Mouse (Mus musculus) neural tube, embryonic 11.5 days (tissue): ENCODE data around the gene Ywhae. TPM values are rescaled to one million over a fixed set of nuclear protein-coding genes. Genes with fewer than 3 reads are reported as not detected.
"Not testable (repeated sequence)": the region's sequence is repeated elsewhere in the genome, so short reads cannot be mapped to it uniquely, and the experiment has no call there.

Experiments
- ATAC-seq: fragments of 200-750 bp; cut with Nextera tagmentation; 2 replicates; pipeline ENCODE4 v1.8.0; 2017; ENCODE audit warnings: moderate number of reproducible peaks, mild to moderate bottlenecking, moderate TSS enrichment, moderate library complexity; ENCODE audit not compliant: insufficient read depth, low FRiP score, low TSS enrichment
- DNase-seq: peaks from one replicate; pipeline ENCODE4 v3.0.0-alpha.2; 2015; ENCODE audit warnings: low spot score
- H3K27ac ChIP-seq: fragments of 300-500 bp; sonication (generic); 2 replicates; pipeline ENCODE4 v1.5.1; 2014; ENCODE audit warnings: low read depth, mild to moderate bottlenecking, low read length
- H3K27me3 ChIP-seq: fragments of 300-500 bp; sonication (generic); 2 replicates; pipeline ENCODE4 v1.6.1; 2014; ENCODE audit warnings: mild to moderate bottlenecking, low read length, mixed read lengths; ENCODE audit not compliant: control insufficient read depth, insufficient read depth
- H3K36me3 ChIP-seq: fragments of 300-500 bp; sonication (generic); 2 replicates; pipeline ENCODE4 v1.6.1; 2014; ENCODE audit warnings: mild to moderate bottlenecking, low read length, moderate library complexity, mixed read lengths; ENCODE audit not compliant: control insufficient read depth, insufficient read depth
- H3K4me1 ChIP-seq: fragments of 300-500 bp; sonication (generic); 2 replicates; pipeline ENCODE4 v1.6.1; 2014; ENCODE audit warnings: low read length, mixed read lengths; ENCODE audit not compliant: control insufficient read depth, insufficient read depth
- H3K4me2 ChIP-seq: fragments of 300-500 bp; sonication (generic); 2 replicates; pipeline ENCODE4 v1.6.1; 2014; ENCODE audit warnings: low read depth, mild to moderate bottlenecking, moderate library complexity
- H3K4me3 ChIP-seq: fragments of 300-500 bp; sonication (generic); 2 replicates; pipeline ENCODE4 v1.5.1; 2014; ENCODE audit warnings: low read depth, low read length
- H3K9ac ChIP-seq: fragments of 300-500 bp; sonication (generic); 2 replicates; pipeline ENCODE4 v1.6.1; 2014; ENCODE audit warnings: mild to moderate bottlenecking, low read length
- H3K9me3 ChIP-seq: fragments of 300-500 bp; sonication (generic); 2 replicates; pipeline ENCODE4 v1.6.1; 2016; ENCODE audit warnings: low read length; ENCODE audit not compliant: control insufficient read depth
- WGBS: fragments of 180-500 bp; shearing (Covaris S2); extraction: QIAGEN DNeasy Blood & Tissue Kit; methylation state at CpG from one replicate; pipeline ENCODE4 v1.1.7; 2014; 5-methylcytosine and 5-hydroxymethylcytosine counted together
- polyA plus RNA-seq: library from polyadenylated mRNA; unstranded; fragments of >200 nt; fragmentation: Nextera tagmentation; extraction: Ambion mirVana; gene quantifications from 2 replicates; pipeline ENCODE4 v1.2.1, GENCODE M21; 2014

Ywhae gene
- polyA plus RNA-seq, result 1,480 and 1,520 TPM in 2 replicates

DNA sequence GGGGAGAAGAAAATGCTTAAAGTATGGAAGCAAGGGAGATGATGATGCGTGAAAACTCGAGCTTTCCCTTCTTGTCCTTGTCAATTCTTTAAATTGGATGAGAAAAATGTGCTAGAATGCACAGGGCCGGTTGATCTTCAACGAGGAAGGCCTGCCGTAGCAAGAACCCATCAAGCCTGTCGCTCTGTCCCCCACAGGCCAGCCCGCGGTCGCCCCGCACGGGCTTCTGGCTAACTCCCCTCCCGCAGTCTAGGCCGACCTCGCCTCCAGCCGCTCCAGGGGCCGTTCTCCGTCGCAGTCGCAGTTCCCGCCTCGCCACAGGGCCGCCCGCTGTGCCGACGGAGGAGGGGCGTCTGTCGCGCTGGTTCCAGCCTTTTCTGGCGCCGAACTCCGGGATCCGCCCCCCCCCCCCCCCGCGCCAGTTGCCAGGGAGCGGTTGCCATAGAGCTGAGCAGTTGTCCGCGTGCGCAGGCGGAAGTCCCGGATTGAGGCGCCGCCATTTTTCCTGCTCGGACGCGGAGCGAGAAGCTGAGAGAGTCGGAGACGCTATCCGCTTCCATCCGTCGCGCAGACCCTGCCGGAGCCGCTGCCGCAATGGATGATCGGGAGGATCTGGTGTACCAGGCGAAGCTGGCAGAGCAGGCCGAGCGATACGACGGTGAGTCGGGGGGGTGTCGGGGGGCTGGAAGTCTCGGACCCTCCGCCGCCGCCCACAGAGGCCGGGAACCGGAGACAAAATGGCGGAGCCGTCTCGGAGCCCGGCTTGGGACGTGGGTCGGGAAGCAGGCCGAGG lies at the start of gene Ywhae:
Ywhae (plus strand) TSS at position 436 of the 793 bp plus-strand sequence.
- Histone ChIP-seq H3K4me1 (peaks cover 23% of the 10 kb centered on the region), H3K9me3 (no peaks in the 10 kb centered on the region), H3K27me3 (no peaks in the 10 kb centered on the region), H3K4me2 (peak within 1 kb of the TSS; percentile 92), H3K4me3 (peak within 1 kb of the TSS; percentile 77), H3K27ac (peak within 1 kb of the TSS; percentile 96), H3K9ac (peak within 1 kb of the TSS; percentile 98), H3K36me3 (no peaks in the 10 kb centered on the region)
- ATAC-seq (peak; percentile 90), DNase-seq (peak; percentile 96)
- 0% methylated on average over 74 of the region's 76 CpGs for WGBS

GRCm38 (mm10) chr11:75684462-75684861 lies 48.2 kb upstream of the Ywhae start:
- Histone ChIP-seq H3K4me3 (no peak overlapping the region), H3K36me3 (peaks cover 2% of the 10 kb centered on the region), H3K9ac (no peak overlapping the region), H3K9me3 (no peaks in the 10 kb centered on the region), H3K27me3 (no peaks in the 10 kb centered on the region), H3K4me2 (no peak overlapping the region), H3K27ac (no peak overlapping the region), H3K4me1 (peaks cover 6% of the 10 kb centered on the region; the same call in 1 of the 2 replicates)
- 93% methylated on average over 5 of the region's 5 CpGs for WGBS
- DNase-seq, result no peak
- no peak for ATAC-seq

GRCm38 (mm10) chr11:75684956-75685355 lies 47.7 kb upstream of the Ywhae start:
- no peak overlapping the region for H3K27ac ChIP-seq
- DNase-seq (no peak), ATAC-seq (no peak)
- H3K9ac ChIP-seq, result no peak overlapping the region
- H3K36me3 ChIP-seq, result peaks cover 2% of the 10 kb centered on the region
- H3K27me3 ChIP-seq, result no peaks in the 10 kb centered on the region
- peaks cover 6% of the 10 kb centered on the region; the same call in 1 of the 2 replicates for H3K4me1 ChIP-seq
- H3K4me2 ChIP-seq, result no peak overlapping the region
- WGBS, result 92% methylated on average over 2 of the region's 2 CpGs
- no peak overlapping the region for H3K4me3 ChIP-seq
- H3K9me3 ChIP-seq, result no peaks in the 10 kb centered on the region

- no peak overlapping the region for H3K4me3 ChIP-seq
- H3K27me3 ChIP-seq, result no peaks in the 10 kb centered on the region
- H3K9me3 ChIP-seq, result no peaks in the 10 kb centered on the region
- no peak overlapping the region for H3K9ac ChIP-seq
- no peak overlapping the region for H3K4me2 ChIP-seq
- no peaks in the 10 kb centered on the region for H3K4me1 ChIP-seq
- H3K27ac ChIP-seq, result no peak overlapping the region
- ATAC-seq (no peak), DNase-seq (no peak)
- H3K36me3 ChIP-seq, result peaks cover 4% of the 10 kb centered on the region
- 90% methylated on average over 2 of the region's 2 CpGs for WGBS
These were observed 45.2 kb upstream of the Ywhae start for GRCm38 (mm10) chr11:75687343-75687993.

- DNase-seq, result no peak
- H3K4me3 ChIP-seq, result no peak overlapping the region
- H3K9ac ChIP-seq, result no peak overlapping the region
- no peaks in the 10 kb centered on the region for H3K27me3 ChIP-seq
- no peaks in the 10 kb centered on the region for H3K9me3 ChIP-seq
- no peaks in the 10 kb centered on the region for H3K4me1 ChIP-seq
- H3K36me3 ChIP-seq, result peaks cover 5% of the 10 kb centered on the region
- H3K4me2 ChIP-seq, result no peak overlapping the region
- ATAC-seq, result no peak
- no peak overlapping the region for H3K27ac ChIP-seq
- WGBS, result 96% methylated on average over 2 of the region's 2 CpGs
These were observed 44.5 kb upstream of the Ywhae start for GRCm38 (mm10) chr11:75688132-75688531.

DNA sequence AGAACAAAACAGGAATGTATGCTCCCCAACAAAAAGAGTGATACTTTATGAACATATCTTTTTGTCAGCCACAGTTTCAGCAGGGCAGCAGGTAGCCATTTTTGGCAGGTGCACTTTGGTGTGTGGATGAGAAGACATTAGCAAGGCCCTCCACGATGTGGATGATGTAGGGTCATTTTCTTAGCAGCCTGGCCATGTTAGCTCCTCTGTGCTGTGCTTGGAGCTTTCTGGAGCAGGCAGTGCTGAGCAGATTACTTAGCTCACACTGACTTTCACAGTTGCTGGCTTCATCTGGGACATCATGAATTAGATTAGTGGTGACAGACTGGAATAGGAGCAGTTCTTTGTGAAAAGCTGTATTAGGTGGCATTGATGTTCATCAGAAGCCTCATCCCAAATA lies 42.7 kb upstream of the Ywhae start:
- Histone ChIP-seq H3K4me3 (no peak overlapping the region), H3K9me3 (no peaks in the 10 kb centered on the region), H3K27me3 (no peaks in the 10 kb centered on the region), H3K27ac (no peak overlapping the region), H3K36me3 (peaks cover 3% of the 10 kb centered on the region; the same call in 1 of the 2 replicates), H3K4me2 (no peak overlapping the region), H3K9ac (no peak overlapping the region), H3K4me1 (no peaks in the 10 kb centered on the region)
- DNase-seq (no peak), ATAC-seq (no peak)
- 88% methylated on average over 1 of the region's 1 CpGs for WGBS

DNA sequence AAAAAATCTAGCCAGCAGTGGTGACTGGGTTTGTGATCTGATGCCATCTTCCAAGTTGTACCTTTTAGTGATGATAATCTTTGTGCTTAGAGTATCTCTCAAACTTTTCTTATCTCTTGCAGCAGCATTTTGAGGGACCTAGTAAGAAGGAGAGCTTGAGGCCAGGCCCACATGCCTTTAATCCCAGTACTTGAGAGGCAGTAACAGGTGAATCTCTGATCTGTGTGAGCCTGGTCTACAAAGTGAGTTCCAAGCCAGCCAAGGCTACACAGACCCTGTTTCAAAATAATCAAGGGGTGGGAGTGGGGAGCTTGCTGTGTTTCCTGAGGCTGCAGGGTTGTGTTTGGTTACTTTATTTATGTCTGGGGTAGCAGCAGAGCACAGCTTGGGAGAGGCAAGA lies 41.6 kb upstream of the Ywhae start:
- ATAC-seq (no peak), DNase-seq (no peak)
- H3K27me3 ChIP-seq, result no peaks in the 10 kb centered on the region
- H3K9ac ChIP-seq, result no peak overlapping the region
- no peaks in the 10 kb centered on the region for H3K4me1 ChIP-seq
- H3K4me3 ChIP-seq, result no peak overlapping the region
- H3K9me3 ChIP-seq, result no peaks in the 10 kb centered on the region
- H3K4me2 ChIP-seq, result no peak overlapping the region
- peaks cover 3% of the 10 kb centered on the region; the same call in 1 of the 2 replicates for H3K36me3 ChIP-seq
- no peak overlapping the region for H3K27ac ChIP-seq

GRCm38 (mm10) chr11:75693570-75693969 lies 39.1 kb upstream of the Ywhae start:
- peaks cover 3% of the 10 kb centered on the region; the same call in 1 of the 2 replicates for H3K36me3 ChIP-seq
- H3K27ac ChIP-seq, result no peak overlapping the region
- DNase-seq (no peak), ATAC-seq (no peak)
- H3K27me3 ChIP-seq, result no peaks in the 10 kb centered on the region
- no peak overlapping the region for H3K4me3 ChIP-seq
- no peaks in the 10 kb centered on the region for H3K4me1 ChIP-seq
- H3K9ac ChIP-seq, result no peak overlapping the region
- H3K4me2 ChIP-seq, result no peak overlapping the region
- 94% methylated on average over 5 of the region's 5 CpGs for whole genome bisulfite sequencing
- H3K9me3 ChIP-seq, result no peaks in the 10 kb centered on the region

DNA sequence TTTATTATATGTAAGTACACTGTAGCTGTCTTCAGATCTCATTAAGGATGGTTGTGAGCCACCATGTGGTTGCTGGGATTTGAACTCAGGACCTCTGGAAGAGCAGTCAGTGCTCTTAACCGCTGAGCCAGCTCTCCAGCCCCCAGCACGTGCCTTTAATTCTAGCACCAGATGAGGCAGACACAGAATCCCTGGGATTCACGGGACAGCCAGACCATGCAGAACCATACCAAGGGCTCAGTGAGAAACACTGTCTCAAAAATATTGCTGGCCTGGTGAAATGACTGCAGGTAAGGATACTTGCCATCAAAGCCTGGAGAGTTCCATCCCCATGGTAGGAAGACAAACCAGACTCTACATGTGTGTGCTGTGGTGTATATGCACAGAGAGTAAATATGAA lies 35.2 kb upstream of the Ywhae start:
- 98% methylated on average over 3 of the region's 3 CpGs for WGBS
- not testable (repeated sequence) for H3K9ac ChIP-seq, H3K36me3 ChIP-seq, H3K27me3 ChIP-seq, H3K27ac ChIP-seq, H3K4me2 ChIP-seq, ATAC-seq, H3K4me1 ChIP-seq, H3K4me3 ChIP-seq, DNase-seq, H3K9me3 ChIP-seq
